Mouse (Mus musculus): ENCODE data around the gene Iqcm.
"Not testable (repeated sequence)": the region's sequence is repeated elsewhere in the genome, so short reads cannot be mapped to it uniquely, and the experiment has no call there.

Gene Iqcm

GRCm38 (mm10) chr8:75448394-75448793 lies at the start of gene Iqcm:
Gene Iqcm (plus strand): TSS chr8:75448694.
- no peak for DNase-seq (ENCODE audit: low read depth)

- no peak for DNase-seq (ENCODE audit: low read depth)
Observed at GRCm38 (mm10) chr8:75406489-75406888, 42.0 kb upstream of the Iqcm start, which contains the start of gene Gm10358. Gene Gm10358 (minus strand): TSS chr8:75406589.

GRCm38 (mm10) chr8:75415696-75416095 lies 32.8 kb upstream of the Iqcm start:
- not testable (repeated sequence) for DNase-seq (ENCODE audit: low read depth)

GRCm38 (mm10) chr8:75476756-75477155 lies 28.3 kb downstream of the Iqcm start:
- DNase-seq (ENCODE audit: low read depth), result no peak

GRCm38 (mm10) chr8:75489035-75489678 lies 40.7 kb downstream of the Iqcm start:
- DNase-seq (ENCODE audit: low read depth), result no peak

GRCm38 (mm10) chr8:75509299-75509698 lies 60.8 kb downstream of the Iqcm start:
- no peak for DNase-seq (ENCODE audit: low read depth)

GRCm38 (mm10) chr8:75513786-75514185 lies 65.3 kb downstream of the Iqcm start:
- DNase-seq (ENCODE audit: low read depth), result no peak

GRCm38 (mm10) chr8:75549284-75549683 lies 100.8 kb downstream of the Iqcm start:
- no peak for DNase-seq (ENCODE audit: low read depth)

- no peak for DNase-seq (ENCODE audit: low read depth)
Observed at GRCm38 (mm10) chr8:75596281-75596680, 147.8 kb downstream of the Iqcm start.

GRCm38 (mm10) chr8:75642958-75643357 lies 194.5 kb downstream of the Iqcm start:
- no peak for DNase-seq (ENCODE audit: low read depth)

GRCm38 (mm10) chr8:75659287-75659686 lies 210.8 kb downstream of the Iqcm start:
- DNase-seq (ENCODE audit: low read depth), result no peak

- DNase-seq (ENCODE audit: low read depth), result no peak
Observed at GRCm38 (mm10) chr8:75746561-75746960, 298.1 kb downstream of the Iqcm start.

- no peak for DNase-seq (ENCODE audit: low read depth)
Observed at GRCm38 (mm10) chr8:75755596-75755995, 307.1 kb downstream of the Iqcm start.

- DNase-seq (ENCODE audit: low read depth), result no peak
Observed at GRCm38 (mm10) chr8:75828468-75829132, 380.1 kb downstream of the Iqcm start.

GRCm38 (mm10) chr8:75835245-75835644 lies 386.8 kb downstream of the Iqcm start:
- DNase-seq (ENCODE audit: low read depth), result no peak

- no peak for DNase-seq (ENCODE audit: low read depth)
Observed at GRCm38 (mm10) chr8:75917603-75918344, 469.3 kb downstream of the Iqcm start.

- DNase-seq (ENCODE audit: low read depth), result no peak
Observed at GRCm38 (mm10) chr8:75949166-75949565, 500.7 kb downstream of the Iqcm start.

- DNase-seq (ENCODE audit: low read depth), result no peak
Observed at GRCm38 (mm10) chr8:75956016-75956415, 507.5 kb downstream of the Iqcm start.

- no peak for DNase-seq (ENCODE audit: low read depth)
Observed at GRCm38 (mm10) chr8:76018501-76018900, 570.0 kb downstream of the Iqcm start.
